Mouse (Mus musculus) telencephalon, adult 2 months (tissue): ENCODE measurements around the gene Asb10.

Experiments
- DNase-seq: peaks from one replicate; pipeline ENCODE4 v3.0.0-alpha.2; 2011; ENCODE audit warnings: low read depth, low spot score

Gene Asb10

GRCm38 (mm10) chr5:24536511-24536910, 4.3 kb downstream of the Asb10 start:
- DNase-seq: no peak

DNA sequence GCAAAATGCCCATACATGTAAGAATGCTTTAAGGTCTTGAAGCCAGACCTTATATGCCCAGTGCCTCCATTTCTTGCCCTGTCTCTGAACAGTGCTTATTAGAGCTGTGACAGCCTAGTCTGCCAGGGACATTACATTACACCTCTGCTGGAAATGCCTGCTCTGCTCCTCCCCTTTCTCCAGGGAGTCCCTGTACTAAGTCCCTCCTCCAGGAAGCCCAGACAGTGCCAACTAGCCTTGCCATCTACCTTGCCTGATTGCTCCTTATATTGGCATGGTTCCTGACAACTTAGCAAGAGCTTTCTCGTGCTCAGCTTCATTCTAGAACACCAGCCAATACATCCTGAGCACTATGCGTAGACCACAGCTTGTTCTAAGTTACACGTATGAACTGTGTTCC, 5.0 kb downstream of the Asb10 start:
- no peak for DNase-seq

GRCm38 (mm10) chr5:24534292-24534691, 6.5 kb downstream of the Asb10 start:
- DNase-seq: no peak

DNA sequence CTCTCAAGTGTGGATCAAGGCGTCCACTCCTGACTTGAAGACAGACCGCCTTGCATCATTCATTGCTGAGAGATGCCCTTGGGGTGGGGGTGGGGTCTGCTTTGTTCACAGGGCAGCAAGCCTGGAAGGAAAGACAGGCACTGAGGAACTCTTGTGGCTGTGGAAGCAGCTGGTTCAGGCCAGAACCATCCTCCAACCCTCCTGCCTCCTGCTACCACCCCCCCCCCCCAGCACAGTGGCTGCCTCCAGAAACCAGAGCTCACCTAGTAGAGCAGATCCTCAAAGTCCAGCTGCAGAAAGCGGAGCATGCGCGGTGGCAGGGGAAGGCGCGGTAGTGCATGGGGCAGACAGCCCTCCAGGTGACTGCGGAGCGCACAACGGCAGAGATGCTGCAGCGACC, 7.4 kb downstream of the Asb10 start:
- no peak for DNase-seq

DNA sequence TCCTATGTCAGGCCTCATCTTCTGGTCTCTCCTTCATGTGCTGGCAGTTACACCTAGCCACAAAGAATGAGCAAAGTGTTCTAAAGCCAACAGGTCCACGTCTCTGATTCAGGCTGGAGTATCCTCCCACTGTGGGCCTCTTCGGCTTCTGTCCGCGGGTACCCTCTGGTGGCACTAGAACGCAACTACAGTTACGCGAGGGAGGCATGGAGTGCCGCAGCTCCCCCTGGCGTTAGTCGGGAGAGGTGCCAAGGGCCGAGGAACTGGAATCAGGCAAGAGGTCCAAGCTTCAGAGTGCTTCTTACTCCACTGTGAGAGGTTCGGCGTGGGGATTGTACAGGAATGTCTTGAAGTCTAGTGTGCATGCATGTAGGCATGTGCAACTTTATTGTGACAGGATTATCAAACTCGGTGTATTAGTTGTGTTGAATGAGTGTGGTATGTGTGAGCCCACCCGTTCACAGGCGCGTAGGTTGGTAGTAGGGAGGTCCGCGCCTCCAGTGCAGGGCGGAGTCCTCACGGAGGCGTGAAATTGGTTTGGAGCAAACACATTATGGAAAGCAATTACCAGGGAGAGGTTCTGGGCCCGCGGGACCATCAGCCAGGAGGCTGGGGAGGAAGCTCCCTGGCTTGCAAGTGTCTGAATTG, 10.6 kb downstream of the Asb10 start:
- peak; percentile 58 for DNase-seq

DNA sequence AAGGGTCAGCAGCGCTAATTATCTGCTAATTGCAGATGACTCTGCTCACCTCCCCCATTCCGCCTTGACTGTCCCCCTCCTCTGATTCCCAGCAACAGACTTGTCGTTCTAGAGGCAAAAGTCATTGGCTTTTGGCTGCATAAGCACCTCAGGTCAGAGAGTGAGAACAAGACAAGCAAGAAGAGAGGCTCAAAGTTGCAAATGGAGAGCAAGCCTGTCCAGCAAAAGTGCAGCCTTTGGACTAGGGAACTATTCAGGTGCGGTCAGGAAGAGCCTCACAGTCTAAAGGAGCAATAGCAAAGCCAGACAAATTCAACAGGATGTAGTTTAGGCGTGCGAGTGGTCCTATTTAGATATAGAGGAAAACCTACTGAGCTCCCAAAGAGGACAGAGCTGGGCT, 13.0 kb downstream of the Asb10 start:
- no peak for DNase-seq

DNA sequence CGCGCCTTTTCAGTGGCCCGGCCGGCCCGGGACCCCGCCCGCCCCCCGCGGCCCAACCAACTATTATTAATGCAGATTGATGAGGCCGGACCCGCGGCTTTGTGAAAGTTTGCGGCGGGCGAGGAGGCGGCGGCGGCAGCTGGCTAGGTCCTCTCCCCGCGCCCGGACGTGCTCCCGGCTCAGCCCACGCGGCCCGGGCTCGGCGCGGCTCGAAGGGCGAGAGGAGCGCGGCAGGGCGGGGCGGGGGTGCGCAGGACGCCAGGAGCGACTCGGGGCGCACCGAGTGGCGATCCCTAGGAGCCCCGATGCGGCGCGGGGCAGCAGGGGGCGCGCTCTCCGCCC, 13.9 kb downstream of the Asb10 start, which contains the start of gene Gbx1:
TSS of gene Gbx1 (minus strand) at position 314 of the 342 bp plus-strand sequence.
- no peak for DNase-seq

- no peak for DNase-seq
These were observed 14.4 kb downstream of the Asb10 start for GRCm38 (mm10) chr5:24526190-24526888.

DNA sequence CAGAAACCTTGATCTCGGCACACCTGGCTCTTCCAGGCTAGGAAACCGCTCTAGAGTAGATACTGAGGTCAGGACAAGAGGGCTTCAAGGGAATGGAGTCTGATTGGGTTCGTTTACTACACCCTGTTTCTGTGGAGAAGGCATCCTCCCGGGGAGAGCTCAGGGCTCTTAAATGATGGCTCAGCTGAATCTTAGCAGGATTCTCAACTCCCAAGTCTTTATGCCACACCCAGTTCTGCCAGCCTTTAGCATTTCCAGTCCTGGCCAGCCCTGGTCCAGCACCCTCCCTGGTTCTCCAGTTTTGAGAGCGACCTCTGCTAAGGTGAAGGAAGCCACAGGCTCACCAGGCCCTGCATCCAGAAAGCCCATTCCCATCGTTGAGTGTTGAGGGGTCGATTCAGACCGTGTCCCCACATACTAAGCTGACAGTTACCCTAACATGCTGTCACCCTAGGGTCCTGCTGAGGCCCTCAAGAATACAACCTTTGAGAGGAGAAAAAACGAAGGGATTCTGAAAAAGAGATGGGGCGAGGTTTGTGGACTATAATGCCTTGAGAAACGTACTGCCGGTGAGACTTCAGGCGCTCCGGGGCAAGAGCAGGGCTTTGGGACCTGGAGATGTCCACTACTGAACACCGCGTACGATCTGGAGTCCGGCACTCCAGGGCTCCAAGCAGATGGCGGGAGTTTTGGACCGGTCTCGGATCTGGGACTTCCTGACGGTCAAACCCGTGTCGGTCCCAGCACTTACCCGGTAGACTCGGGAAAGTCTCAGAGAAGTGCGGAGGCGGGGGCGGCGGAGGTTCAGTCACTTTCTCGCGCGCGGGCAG, 15.2 kb downstream of the Asb10 start:
- no peak for DNase-seq

DNA sequence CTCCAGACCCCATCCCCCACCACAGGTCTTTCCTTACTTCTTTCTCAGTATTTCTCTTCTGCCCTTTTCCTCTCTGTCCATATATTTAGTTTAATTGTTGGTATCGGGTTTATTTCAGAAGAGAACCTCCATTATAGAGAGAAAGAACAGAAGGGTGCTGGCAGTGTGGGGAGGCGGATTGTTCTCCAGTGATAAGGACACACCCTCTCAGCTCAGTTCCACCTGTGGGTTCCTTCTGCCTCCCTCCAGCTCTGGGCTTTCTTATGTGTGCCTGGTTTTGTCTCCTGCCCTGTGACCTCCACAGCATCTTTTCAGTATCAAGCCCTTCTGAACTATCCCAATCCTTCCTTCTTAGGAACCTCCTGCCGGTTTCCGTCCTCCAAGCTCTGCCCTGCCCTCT, 16.3 kb downstream of the Asb10 start:
- no peak for DNase-seq

GRCm38 (mm10) chr5:24523806-24524205, 17.0 kb downstream of the Asb10 start:
- DNase-seq: no peak

- no peak for DNase-seq
These were observed 19.4 kb downstream of the Asb10 start for GRCm38 (mm10) chr5:24521366-24521765.

GRCm38 (mm10) chr5:24512271-24512670, 28.5 kb downstream of the Asb10 start:
- no peak for DNase-seq

- no peak for DNase-seq
These were observed 30.1 kb downstream of the Asb10 start for GRCm38 (mm10) chr5:24510635-24511034.

- DNase-seq: no peak
These were observed 32.4 kb downstream of the Asb10 start for GRCm38 (mm10) chr5:24508406-24508805.

- no peak for DNase-seq
These were observed 35.3 kb downstream of the Asb10 start for GRCm38 (mm10) chr5:24505513-24505912.

DNA sequence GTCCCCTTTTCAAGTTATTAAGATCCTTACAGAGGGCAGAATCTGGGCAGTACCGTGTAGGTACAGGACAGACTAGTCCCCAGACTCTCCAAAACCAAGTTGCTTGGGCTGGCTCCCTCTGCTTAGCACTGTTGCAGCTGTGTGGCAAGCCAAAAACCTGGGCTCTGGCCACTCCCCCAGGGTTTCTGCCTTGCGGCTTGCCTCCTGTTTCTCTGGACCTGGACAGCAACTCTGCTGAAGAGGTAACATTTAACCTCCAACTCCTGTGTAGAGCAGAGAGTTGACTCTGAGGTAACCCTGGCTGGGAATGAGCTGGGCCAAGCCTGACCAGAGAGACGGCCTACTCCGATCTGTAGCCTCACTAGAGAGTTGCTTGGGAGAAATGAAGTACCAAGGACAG, 38.0 kb downstream of the Asb10 start:
- DNase-seq: no peak

DNA sequence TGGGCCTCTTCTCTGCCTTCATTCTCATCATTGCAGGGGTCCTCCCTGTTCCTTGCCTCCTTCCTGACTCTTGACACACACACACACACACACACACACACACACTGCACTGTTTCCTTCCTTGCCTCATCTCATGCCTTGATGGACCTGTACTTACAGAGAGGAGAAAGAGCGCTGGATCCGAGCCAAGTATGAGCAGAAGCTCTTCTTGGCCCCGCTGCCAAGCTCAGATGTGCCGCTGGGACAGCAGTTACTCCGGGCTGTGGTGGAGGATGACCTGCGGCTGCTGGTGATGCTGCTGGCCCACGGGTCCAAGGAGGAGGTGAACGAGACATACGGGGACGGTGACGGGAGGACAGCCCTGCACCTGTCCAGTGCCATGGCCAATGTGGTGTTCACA, 39.9 kb downstream of the Asb10 start:
- DNase-seq: no peak

GRCm38 (mm10) chr5:24499113-24499512, 41.7 kb downstream of the Asb10 start:
- DNase-seq: no peak

GRCm38 (mm10) chr5:24497526-24497925, 43.3 kb downstream of the Asb10 start:
- DNase-seq: no peak

DNA sequence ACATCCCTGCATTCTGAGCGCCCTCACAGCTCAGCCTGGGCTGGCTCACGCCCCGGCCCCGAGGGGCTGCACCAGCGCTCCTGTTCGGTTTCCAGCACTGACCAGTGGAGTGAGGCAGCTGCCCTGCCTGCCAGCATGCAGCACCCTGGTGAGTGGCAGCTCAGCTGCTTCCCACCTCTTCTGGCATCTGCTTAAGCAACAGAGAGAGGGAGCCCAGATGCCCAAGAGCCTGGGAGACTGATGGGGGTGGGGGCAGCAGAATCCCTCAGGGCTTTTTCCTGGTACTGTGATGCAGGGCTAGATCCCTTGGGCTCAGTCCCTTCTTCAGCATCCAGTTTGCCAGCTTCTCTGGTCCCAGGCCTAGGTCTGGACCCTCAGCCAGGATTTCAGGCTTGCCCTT, 44.0 kb downstream of the Asb10 start:
- DNase-seq: no peak

GRCm38 (mm10) chr5:24495019-24495418, 45.8 kb downstream of the Asb10 start:
- no peak for DNase-seq
